Mouse (Mus musculus) MEL (cell line): Measurements from ENCODE around the gene Ppp1r3d. TPM values are rescaled to one million over a fixed set of nuclear protein-coding genes. Genes with fewer than 3 reads are reported as not detected.

Experiments used
- DNase-seq: peaks from one replicate; pipeline ENCODE4 v3.0.0; 2011; ENCODE audit warnings: low read depth, low spot score
- H3K27ac ChIP-seq: 2 replicates; pipeline ENCODE4 v1.5.1; 2012; ENCODE audit warnings: low read depth, mild to moderate bottlenecking, control low read depth, low read length, moderate library complexity; ENCODE audit not compliant: control insufficient read depth
- H3K27me3 ChIP-seq, 2 experiments: fragments of 150-350 bp in 1 of 2; sonication (generic) in 1 of 2; 2 replicates each; pipeline ENCODE4 v1.6.1; 2012; ENCODE audit warnings: low read length in 2 of 2, mild to moderate bottlenecking in 2 of 2, improper control_type of control experiment in 1 of 2, moderate library complexity in 1 of 2; ENCODE audit not compliant: insufficient read depth in 2 of 2, control insufficient read depth in 1 of 2
- H3K36me3 ChIP-seq, 2 experiments: 2 replicates each; pipeline ENCODE4 v1.6.1; 2012 to 2014; ENCODE audit warnings: low read length in 2 of 2, improper control_type of control experiment in 1 of 2, inconsistent platforms in 1 of 2, mild to moderate bottlenecking in 1 of 2; ENCODE audit not compliant: insufficient read depth in 2 of 2, control insufficient read depth in 1 of 2
- H3K4me1 ChIP-seq, 2 experiments: fragments of 150-350 bp in 1 of 2; sonication (generic) in 1 of 2; 2 replicates each; pipeline ENCODE4 v1.6.1; 2012; ENCODE audit warnings: low read length in 2 of 2, improper control_type of control experiment in 1 of 2, mild to moderate bottlenecking in 1 of 2; ENCODE audit not compliant: insufficient read depth in 2 of 2, control insufficient read depth in 1 of 2
- H3K4me3 ChIP-seq, 2 experiments: fragments of 150-350 bp in 1 of 2; sonication (generic) in 1 of 2; 2 replicates each; pipeline ENCODE4 v1.5.1; 2012; ENCODE audit warnings: low read depth in 2 of 2, low read length in 2 of 2, mild to moderate bottlenecking in 2 of 2, moderate library complexity in 2 of 2, control low read depth in 1 of 2, improper control_type of control experiment in 1 of 2; ENCODE audit not compliant: control insufficient read depth in 1 of 2, insufficient read depth in 1 of 2
- H3K79me2 ChIP-seq: 2 replicates; pipeline ENCODE4 v1.6.1; 2012; ENCODE audit warnings: mild to moderate bottlenecking, low read length, moderate library complexity; ENCODE audit not compliant: control insufficient read depth, poor library complexity, insufficient read depth
- H3K9ac ChIP-seq: 2 replicates; pipeline ENCODE4 v1.6.1; 2012; ENCODE audit warnings: low read depth, mild to moderate bottlenecking, control low read depth, low read length, moderate library complexity; ENCODE audit not compliant: control insufficient read depth, poor library complexity, severe bottlenecking
- H3K9me3 ChIP-seq: fragments of 150-350 bp; sonication (generic); replicated peaks from 2 replicates; pipeline ENCODE4 v1.6.1; 2012; ENCODE audit warnings: mild to moderate bottlenecking, low read length, improper control_type of control experiment, moderate library complexity; ENCODE audit not compliant: insufficient read depth
- BHLHE40 ChIP-seq: IDR thresholded peaks from 2 replicates; pipeline ENCODE4 v1.6.1; 2012; ENCODE audit warnings: low read depth, mild to moderate bottlenecking, inconsistent platforms, low read length, improper control_type of control experiment, borderline replicate concordance
- CTCF ChIP-seq, 3 experiments: IDR thresholded peaks in 2 of 3; conservative IDR thresholded peaks in 1 of 3; 2 replicates each; pipeline ENCODE4 v1.5.1; 2011 to 2012; ENCODE audit warnings: low read length in 3 of 3, low read depth in 2 of 3, mild to moderate bottlenecking in 2 of 3, improper control_type of control experiment in 1 of 3, inconsistent platforms in 1 of 3, mixed read lengths in 1 of 3, moderate library complexity in 1 of 3; ENCODE audit not compliant: control insufficient read depth in 1 of 3, insufficient read depth in 1 of 3, poor library complexity in 1 of 3, severe bottlenecking in 1 of 3
- E2F4 ChIP-seq: IDR thresholded peaks from 2 replicates; pipeline ENCODE4 v1.6.1; 2011; ENCODE audit warnings: low read depth, low read length, improper control_type of control experiment, borderline replicate concordance
- HCFC1 ChIP-seq: IDR thresholded peaks from 2 replicates; pipeline ENCODE4 v1.6.1; 2012; ENCODE audit warnings: low read depth, mild to moderate bottlenecking, inconsistent platforms, low read length, improper control_type of control experiment, moderate library complexity
- JUND ChIP-seq: IDR thresholded peaks from 2 replicates; pipeline ENCODE4 v1.6.1; 2011; ENCODE audit warnings: low read depth, mild to moderate bottlenecking, improper control_type of control experiment, low read length
- MAFK ChIP-seq: IDR thresholded peaks from 2 replicates; pipeline ENCODE4 v1.6.1; 2011; ENCODE audit warnings: low read depth, mild to moderate bottlenecking, low read length, improper control_type of control experiment, borderline replicate concordance
- MAZ ChIP-seq: IDR thresholded peaks from 2 replicates; pipeline ENCODE4 v1.6.1; 2012; ENCODE audit warnings: low read depth, mild to moderate bottlenecking, inconsistent platforms, low read length, improper control_type of control experiment
- MXI1 ChIP-seq: IDR thresholded peaks from 2 replicates; pipeline ENCODE4 v1.6.1; 2011; ENCODE audit warnings: mild to moderate bottlenecking, low read depth, low read length, improper control_type of control experiment
- MYC ChIP-seq: IDR thresholded peaks from 2 replicates; pipeline ENCODE4 v1.6.1; 2011; ENCODE audit warnings: low read depth, mild to moderate bottlenecking, low read length, improper control_type of control experiment, moderate library complexity
- NELFE ChIP-seq: IDR thresholded peaks from 2 replicates; pipeline ENCODE4 v1.6.1; 2011; ENCODE audit warnings: low read depth, low read length, improper control_type of control experiment
- POLR2AphosphoS5 ChIP-seq: IDR thresholded peaks from 2 replicates; pipeline ENCODE4 v1.6.1; 2012; ENCODE audit warnings: low read depth, borderline replicate concordance, mild to moderate bottlenecking, inconsistent platforms, low read length, moderate library complexity, mixed read lengths
- RCOR1 ChIP-seq: IDR thresholded peaks from 2 replicates; pipeline ENCODE4 v1.6.1; 2012; ENCODE audit warnings: low read depth, mild to moderate bottlenecking, inconsistent platforms, low read length, improper control_type of control experiment
- SMC3 ChIP-seq: IDR thresholded peaks from 2 replicates; pipeline ENCODE4 v1.6.1; 2011; ENCODE audit warnings: low read depth, low read length, improper control_type of control experiment
- TAL1 ChIP-seq: IDR thresholded peaks from 2 replicates; pipeline ENCODE4 v1.6.1; 2012; ENCODE audit warnings: mild to moderate bottlenecking, inconsistent platforms, low read length, moderate library complexity, mixed read lengths
- TBP ChIP-seq: IDR thresholded peaks from 2 replicates; pipeline ENCODE4 v1.8.0; 2011; ENCODE audit warnings: low read depth, low read length, improper control_type of control experiment
- TCF12 ChIP-seq: IDR thresholded peaks from 2 replicates; pipeline ENCODE4 v1.6.1; 2014; ENCODE audit warnings: low read depth, mild to moderate bottlenecking, inconsistent platforms, low read length, improper control_type of control experiment, moderate library complexity
- USF1 ChIP-seq: IDR thresholded peaks from 2 replicates; pipeline ENCODE4 v1.6.1; 2014; ENCODE audit warnings: low read depth, mild to moderate bottlenecking, inconsistent platforms, low read length, improper control_type of control experiment, moderate library complexity
- USF2 ChIP-seq, 2 experiments: IDR thresholded peaks; 2 replicates each; pipeline ENCODE4 v1.6.1; 2011 to 2012; ENCODE audit warnings: improper control_type of control experiment in 2 of 2, low read length in 2 of 2, borderline replicate concordance in 1 of 2, inconsistent platforms in 1 of 2, low read depth in 1 of 2, mild to moderate bottlenecking in 1 of 2; ENCODE audit not compliant: insufficient read depth in 1 of 2
- ZC3H11A ChIP-seq: IDR thresholded peaks from 2 replicates; pipeline ENCODE4 v1.6.1; 2012; ENCODE audit warnings: low read depth, mild to moderate bottlenecking, inconsistent platforms, low read length, improper control_type of control experiment
- ZKSCAN1 ChIP-seq: IDR thresholded peaks from 2 replicates; pipeline ENCODE4 v1.6.1; 2012; ENCODE audit warnings: low read depth, mild to moderate bottlenecking, inconsistent platforms, low read length, improper control_type of control experiment, moderate library complexity
- ZMIZ1 ChIP-seq: IDR thresholded peaks from 2 replicates; pipeline ENCODE4 v1.6.1; 2012; ENCODE audit warnings: low read depth, mild to moderate bottlenecking, inconsistent platforms, low read length, improper control_type of control experiment, moderate library complexity
- ZNF384 ChIP-seq: IDR thresholded peaks from 2 replicates; pipeline ENCODE4 v1.6.1; 2012; ENCODE audit warnings: low read depth, mild to moderate bottlenecking, inconsistent platforms, low read length, improper control_type of control experiment
- polyA plus RNA-seq, 2 experiments: library from polyadenylated mRNA; stranded (reverse) in 1 of 2; unstranded in 1 of 2; fragments of >175 nt in 1 of 2; fragments of >200 nt in 1 of 2; gene quantifications; 2 replicates each; pipeline versions ENCODE4 v1.2.1 to v1.2.4; 2012; ENCODE audit warnings: low replicate concordance in 2 of 2, low read depth in 1 of 2; ENCODE audit not compliant: insufficient read length in 2 of 2, insufficient read depth in 1 of 2, missing spikeins in 1 of 2
- total RNA-seq: library from RNA; depleted of rRNA; stranded (reverse); fragments of 300-350 nt; gene quantifications from 2 replicates; pipeline ENCODE4 v1.2.3, GENCODE M21; 2012

Gene Ppp1r3d
- total and polyA plus RNA-seq, 3 experiments: not detected

- Histone ChIP-seq H3K36me3 (no peaks in the 10 kb centered on the region), H3K79me2 (no peaks in the 10 kb centered on the region), H3K4me3 (no peak overlapping the region), H3K27me3 (no peaks in the 10 kb centered on the region), H3K27ac (no peak overlapping the region), H3K9me3 (no peaks in the 10 kb centered on the region), H3K9ac (no peak overlapping the region), H3K4me1 (no peaks in the 10 kb centered on the region)
- DNase-seq: no peak
- no peak for TF ChIP-seq NELFE
- no peak for TF ChIP-seq MXI1
- TF ChIP-seq SMC3: no peak
Measured at GRCm38 (mm10) chr2:178415150-178415448, 827 bp upstream of the Ppp1r3d start.

- no peaks in the 10 kb centered on the region for H3K9me3 ChIP-seq
- H3K36me3 ChIP-seq: no peaks in the 10 kb centered on the region
- H3K4me1 ChIP-seq: no peaks in the 10 kb centered on the region
- no peak overlapping the region for H3K27ac ChIP-seq
- H3K79me2 ChIP-seq: no peaks in the 10 kb centered on the region
- H3K27me3 ChIP-seq: no peaks in the 10 kb centered on the region
- TF ChIP-seq TCF12: no peak
- TF ChIP-seq ZNF384: no peak
- no peak for TF ChIP-seq MYC
- no peak for DNase-seq
- H3K9ac ChIP-seq: no peak overlapping the region
- H3K4me3 ChIP-seq: no peak overlapping the region
Measured at GRCm38 (mm10) chr2:178413481-178414260, 601 bp downstream of the Ppp1r3d start.

DNA sequence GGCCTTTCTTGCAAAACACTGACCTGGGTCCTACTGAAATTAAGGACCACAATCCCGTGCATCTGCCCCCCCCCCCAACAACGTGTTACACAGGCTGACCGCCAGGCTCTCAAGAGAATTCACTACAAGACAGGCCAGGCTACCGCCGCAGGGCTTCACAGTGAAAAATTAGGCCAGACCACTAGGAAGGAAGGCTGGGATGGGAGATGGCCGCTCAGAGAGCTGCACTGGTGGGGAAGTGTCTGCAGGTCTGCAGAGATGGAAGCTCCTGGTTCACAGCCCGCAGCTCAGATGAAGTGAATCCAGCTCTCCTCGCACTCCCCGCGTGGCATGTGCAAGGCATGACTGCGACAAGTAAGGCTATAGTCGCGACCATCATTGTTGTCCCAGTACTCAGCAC lies 1.2 kb downstream of the Ppp1r3d start:
- Histone ChIP-seq H3K79me2 (no peaks in the 10 kb centered on the region), H3K4me1 (no peaks in the 10 kb centered on the region)

GRCm38 (mm10) chr2:178412598-178412997 lies 1.7 kb downstream of the Ppp1r3d start:
- H3K4me1 ChIP-seq: no peaks in the 10 kb centered on the region
- H3K9me3 ChIP-seq: no peaks in the 10 kb centered on the region
- H3K36me3 ChIP-seq: no peaks in the 10 kb centered on the region
- H3K27me3 ChIP-seq: no peaks in the 10 kb centered on the region
- no peak for DNase-seq
- H3K79me2 ChIP-seq: no peaks in the 10 kb centered on the region
- no peak overlapping the region for H3K9ac ChIP-seq
- H3K4me3 ChIP-seq: no peak overlapping the region
- H3K27ac ChIP-seq: no peak overlapping the region
- TF ChIP-seq ZC3H11A (no peak), TAL1 (no peak), USF1 (no peak), ZMIZ1 (no peak), ZNF384 (no peak), BHLHE40 (no peak), POLR2AphosphoS5 (no peak), SMC3 (no peak), E2F4 (no peak), HCFC1 (no peak), CTCF (IDR thresholded peaks at IDR 0.05 in 2 of 3, conservative IDR thresholded peaks at IDR 0.05 in 1 of 3; ENCODE audit: control insufficient read depth in 1 of 3, insufficient read depth in 1 of 3, low read depth in 2 of 3, low read length in 3 of 3, poor library complexity in 1 of 3, severe bottlenecking in 1 of 3) (no peak), ZKSCAN1 (no peak), TBP (no peak), MAFK (no peak)

More for the DNA sequence above, 1.2 kb downstream of the Ppp1r3d start:
- Histone ChIP-seq H3K4me3 (no peak overlapping the region), H3K36me3 (no peaks in the 10 kb centered on the region), H3K27me3 (no peaks in the 10 kb centered on the region), H3K27ac (no peak overlapping the region), H3K9ac (no peak overlapping the region), H3K9me3 (no peaks in the 10 kb centered on the region)
- DNase-seq: no peak
- TF ChIP-seq HCFC1 (no peak), JUND (no peak), MAFK (no peak), USF2 (IDR thresholded peaks at IDR 0.05; ENCODE audit: borderline replicate concordance in 1 of 2, insufficient read depth in 1 of 2, low read depth in 1 of 2, low read length in 2 of 2) (no peak), RCOR1 (no peak), MAZ (no peak)
